Mouse (Mus musculus): ENCODE measurements at regions not wholly inside any gene's neighbourhood (a gene's known extent, or its start where the extent isn't known, plus 50 kb on each side); places are given as distances from the start of the nearest gene placed in this dataset.
"Not testable (repeated sequence)": the region's sequence is repeated elsewhere in the genome, so short reads cannot be mapped to it uniquely, and the experiment has no call there.

GRCm38 (mm10) chr10:99320797-99321196 lies 57.8 kb downstream of the Dusp6 start:
- H3K4me1 ChIP-seq (ENCODE audit: control insufficient read depth, insufficient read depth, insufficient read length, low read length): no peaks in the 10 kb centered on the region
- no peak overlapping the region for H3K27ac ChIP-seq (replicated peaks; ENCODE audit: low read depth, low read length)
- no peak overlapping the region for H3K4me3 ChIP-seq (ENCODE audit: insufficient read depth, low read depth, low read length)

GRCm38 (mm10) chr10:99323358-99323757 lies 60.3 kb downstream of the Dusp6 start:
- Histone ChIP-seq H3K4me3 (ENCODE audit: insufficient read depth, low read depth, low read length) (no peak overlapping the region), H3K27ac (replicated peaks; ENCODE audit: low read depth, low read length) (no peak overlapping the region), H3K4me1 (ENCODE audit: control insufficient read depth, insufficient read depth, insufficient read length, low read length) (no peaks in the 10 kb centered on the region)

GRCm38 (mm10) chr10:99327501-99327900 lies 64.5 kb downstream of the Dusp6 start:
- no peaks in the 10 kb centered on the region for H3K4me1 ChIP-seq (ENCODE audit: control insufficient read depth, insufficient read depth, insufficient read length, low read length)
- H3K4me3 ChIP-seq (ENCODE audit: insufficient read depth, low read depth, low read length): no peak overlapping the region
- no peak overlapping the region for H3K27ac ChIP-seq (replicated peaks; ENCODE audit: low read depth, low read length)

GRCm38 (mm10) chr10:99328568-99328967 lies 65.5 kb downstream of the Dusp6 start:
- H3K27ac ChIP-seq (replicated peaks; ENCODE audit: low read depth, low read length): no peak overlapping the region

GRCm38 (mm10) chr10:99329469-99329868 lies 66.4 kb downstream of the Dusp6 start:
- Histone ChIP-seq H3K4me1 (ENCODE audit: control insufficient read depth, insufficient read depth, insufficient read length, low read length) (peaks cover 8% of the 10 kb centered on the region), H3K4me3 (ENCODE audit: insufficient read depth, low read depth, low read length) (no peak overlapping the region), H3K27ac (replicated peaks; ENCODE audit: low read depth, low read length) (no peak overlapping the region)

More at GRCm38 (mm10) chr10:99328568-99328967, 65.5 kb downstream of the Dusp6 start:
- no peak overlapping the region for H3K4me3 ChIP-seq (ENCODE audit: insufficient read depth, low read depth, low read length)
- H3K4me1 ChIP-seq (ENCODE audit: control insufficient read depth, insufficient read depth, insufficient read length, low read length): peaks cover 4% of the 10 kb centered on the region; the same call in 1 of the 2 replicates

GRCm38 (mm10) chr10:99330519-99330918 lies 67.5 kb downstream of the Dusp6 start:
- H3K27ac ChIP-seq (replicated peaks; ENCODE audit: low read depth, low read length): no peak overlapping the region
- H3K4me1 ChIP-seq (ENCODE audit: control insufficient read depth, insufficient read depth, insufficient read length, low read length): peaks cover 9% of the 10 kb centered on the region
- no peak overlapping the region for H3K4me3 ChIP-seq (ENCODE audit: insufficient read depth, low read depth, low read length)

- Histone ChIP-seq H3K4me3 (ENCODE audit: insufficient read depth, low read depth, low read length) (no peak overlapping the region), H3K4me1 (ENCODE audit: control insufficient read depth, insufficient read depth, insufficient read length, low read length) (peaks cover 9% of the 10 kb centered on the region), H3K27ac (replicated peaks; ENCODE audit: low read depth, low read length) (no peak overlapping the region; the same call in 1 of the 2 replicates)
Measured at GRCm38 (mm10) chr10:99331876-99332275, 68.8 kb downstream of the Dusp6 start.

GRCm38 (mm10) chr10:99333831-99334230 lies 70.8 kb downstream of the Dusp6 start:
- Histone ChIP-seq H3K27ac (replicated peaks; ENCODE audit: low read depth, low read length) (peak overlapping the region; percentile 55), H3K4me1 (ENCODE audit: control insufficient read depth, insufficient read depth, insufficient read length, low read length) (peaks cover 9% of the 10 kb centered on the region), H3K4me3 (ENCODE audit: insufficient read depth, low read depth, low read length) (no peak overlapping the region)

- H3K27ac ChIP-seq (replicated peaks; ENCODE audit: low read depth, low read length): no peak overlapping the region
- no peak overlapping the region for H3K4me3 ChIP-seq (ENCODE audit: insufficient read depth, low read depth, low read length)
- H3K4me1 ChIP-seq (ENCODE audit: control insufficient read depth, insufficient read depth, insufficient read length, low read length): peaks cover 9% of the 10 kb centered on the region
Measured at GRCm38 (mm10) chr10:99336091-99336490, 73.1 kb downstream of the Dusp6 start.

GRCm38 (mm10) chr10:99338790-99339189 lies 75.8 kb downstream of the Dusp6 start:
- not testable (repeated sequence) for H3K4me3 ChIP-seq (ENCODE audit: insufficient read depth, low read depth, low read length); H3K4me1 ChIP-seq (ENCODE audit: control insufficient read depth, insufficient read depth, insufficient read length, low read length); H3K27ac ChIP-seq (replicated peaks; ENCODE audit: low read depth, low read length)

- not testable (repeated sequence) for H3K27ac ChIP-seq (replicated peaks; ENCODE audit: low read depth, low read length); H3K4me3 ChIP-seq (ENCODE audit: insufficient read depth, low read depth, low read length); H3K4me1 ChIP-seq (ENCODE audit: control insufficient read depth, insufficient read depth, insufficient read length, low read length)
Measured at GRCm38 (mm10) chr10:99339291-99339912, 76.4 kb downstream of the Dusp6 start.

- not testable (repeated sequence) for H3K27ac ChIP-seq (replicated peaks; ENCODE audit: low read depth, low read length); H3K4me1 ChIP-seq (ENCODE audit: control insufficient read depth, insufficient read depth, insufficient read length, low read length); H3K4me3 ChIP-seq (ENCODE audit: insufficient read depth, low read depth, low read length)
Measured at GRCm38 (mm10) chr10:99340057-99340456, 77.0 kb downstream of the Dusp6 start.

GRCm38 (mm10) chr10:99349125-99349716 lies 86.2 kb downstream of the Dusp6 start:
- peak overlapping the region; percentile 65; the same call in 1 of the 2 replicates for H3K27ac ChIP-seq (replicated peaks; ENCODE audit: low read depth, low read length)
- peaks cover 12% of the 10 kb centered on the region for H3K4me1 ChIP-seq (ENCODE audit: control insufficient read depth, insufficient read depth, insufficient read length, low read length)
- H3K4me3 ChIP-seq (ENCODE audit: insufficient read depth, low read depth, low read length): no peak overlapping the region

GRCm38 (mm10) chr10:99353541-99354292 lies 90.7 kb downstream of the Dusp6 start:
- Histone ChIP-seq H3K27ac (replicated peaks; ENCODE audit: low read depth, low read length) (peak overlapping the region; percentile 90), H3K4me3 (ENCODE audit: insufficient read depth, low read depth, low read length) (no peak overlapping the region), H3K4me1 (ENCODE audit: control insufficient read depth, insufficient read depth, insufficient read length, low read length) (peaks cover 15% of the 10 kb centered on the region)

- H3K4me3 ChIP-seq (ENCODE audit: insufficient read depth, low read depth, low read length): no peak overlapping the region
- peak overlapping the region; percentile 90 for H3K27ac ChIP-seq (replicated peaks; ENCODE audit: low read depth, low read length)
- peaks cover 12% of the 10 kb centered on the region for H3K4me1 ChIP-seq (ENCODE audit: control insufficient read depth, insufficient read depth, insufficient read length, low read length)
Measured at GRCm38 (mm10) chr10:99354352-99354751, 91.3 kb downstream of the Dusp6 start.
